Mouse (Mus musculus): ENCODE data around the gene Kcnh4. TPM values are rescaled to one million over a fixed set of nuclear protein-coding genes. Genes with fewer than 3 reads are reported as not detected.
"Not testable (repeated sequence)": the region's sequence is repeated elsewhere in the genome, so short reads cannot be mapped to it uniquely, and the experiment has no call there.

Gene Kcnh4
- total RNA-seq (2017): not detected in 3 replicates

GRCm38 (mm10) chr11:100759611-100760233 lies at the start of gene Kcnh4:
TSS of gene Kcnh4 (minus strand) at chr11:100759942.
- peak; percentile 70 for ATAC-seq (replicated peaks; ENCODE audit: insufficient number of reproducible peaks, low FRiP score, low TSS enrichment, poor library complexity, severe bottlenecking)

- ATAC-seq (replicated peaks; ENCODE audit: insufficient number of reproducible peaks, low FRiP score, low TSS enrichment, poor library complexity, severe bottlenecking): no peak
Observed at GRCm38 (mm10) chr11:100806380-100807305, 46.9 kb upstream of the Kcnh4 start.

- no peak for ATAC-seq (replicated peaks; ENCODE audit: insufficient number of reproducible peaks, low FRiP score, low TSS enrichment, poor library complexity, severe bottlenecking)
Observed at GRCm38 (mm10) chr11:100805535-100805934, 45.8 kb upstream of the Kcnh4 start.

- ATAC-seq (replicated peaks; ENCODE audit: insufficient number of reproducible peaks, low FRiP score, low TSS enrichment, poor library complexity, severe bottlenecking): peak; percentile 55
Observed at GRCm38 (mm10) chr11:100804409-100804808, 44.7 kb upstream of the Kcnh4 start.

GRCm38 (mm10) chr11:100799426-100799825 lies 39.7 kb upstream of the Kcnh4 start:
- ATAC-seq (replicated peaks; ENCODE audit: insufficient number of reproducible peaks, low FRiP score, low TSS enrichment, poor library complexity, severe bottlenecking): no peak

- no peak for ATAC-seq (replicated peaks; ENCODE audit: insufficient number of reproducible peaks, low FRiP score, low TSS enrichment, poor library complexity, severe bottlenecking)
Observed at GRCm38 (mm10) chr11:100796585-100796984, 36.8 kb upstream of the Kcnh4 start.

- ATAC-seq (replicated peaks; ENCODE audit: insufficient number of reproducible peaks, low FRiP score, low TSS enrichment, poor library complexity, severe bottlenecking): no peak
Observed at GRCm38 (mm10) chr11:100795386-100795785, 35.6 kb upstream of the Kcnh4 start.

- no peak for ATAC-seq (replicated peaks; ENCODE audit: insufficient number of reproducible peaks, low FRiP score, low TSS enrichment, poor library complexity, severe bottlenecking)
Observed at GRCm38 (mm10) chr11:100791457-100792049, 31.8 kb upstream of the Kcnh4 start.

GRCm38 (mm10) chr11:100790644-100791043 lies 30.9 kb upstream of the Kcnh4 start:
- ATAC-seq (replicated peaks; ENCODE audit: insufficient number of reproducible peaks, low FRiP score, low TSS enrichment, poor library complexity, severe bottlenecking): not testable (repeated sequence)

GRCm38 (mm10) chr11:100789702-100790101 lies 30.0 kb upstream of the Kcnh4 start:
- ATAC-seq (replicated peaks; ENCODE audit: insufficient number of reproducible peaks, low FRiP score, low TSS enrichment, poor library complexity, severe bottlenecking): no peak

GRCm38 (mm10) chr11:100785774-100786173 lies 26.0 kb upstream of the Kcnh4 start:
- ATAC-seq (replicated peaks; ENCODE audit: insufficient number of reproducible peaks, low FRiP score, low TSS enrichment, poor library complexity, severe bottlenecking): no peak

GRCm38 (mm10) chr11:100784286-100784685 lies 24.5 kb upstream of the Kcnh4 start:
- ATAC-seq (replicated peaks; ENCODE audit: insufficient number of reproducible peaks, low FRiP score, low TSS enrichment, poor library complexity, severe bottlenecking): no peak

GRCm38 (mm10) chr11:100782568-100782967 lies 22.8 kb upstream of the Kcnh4 start:
- ATAC-seq (replicated peaks; ENCODE audit: insufficient number of reproducible peaks, low FRiP score, low TSS enrichment, poor library complexity, severe bottlenecking): no peak

GRCm38 (mm10) chr11:100781763-100782475 lies 22.2 kb upstream of the Kcnh4 start:
- no peak for ATAC-seq (replicated peaks; ENCODE audit: insufficient number of reproducible peaks, low FRiP score, low TSS enrichment, poor library complexity, severe bottlenecking)

GRCm38 (mm10) chr11:100780247-100780646 lies 20.5 kb upstream of the Kcnh4 start:
- no peak for ATAC-seq (replicated peaks; ENCODE audit: insufficient number of reproducible peaks, low FRiP score, low TSS enrichment, poor library complexity, severe bottlenecking)

- ATAC-seq (replicated peaks; ENCODE audit: insufficient number of reproducible peaks, low FRiP score, low TSS enrichment, poor library complexity, severe bottlenecking): no peak
Observed at GRCm38 (mm10) chr11:100778069-100778468, 18.3 kb upstream of the Kcnh4 start.

GRCm38 (mm10) chr11:100775921-100776320 lies 16.2 kb upstream of the Kcnh4 start:
- 0 out of 2 replicates have a peak, but pooled peaks have one; percentile 32 for ATAC-seq (replicated peaks; ENCODE audit: insufficient number of reproducible peaks, low FRiP score, low TSS enrichment, poor library complexity, severe bottlenecking)

GRCm38 (mm10) chr11:100774261-100774660 lies 14.5 kb upstream of the Kcnh4 start:
- ATAC-seq (replicated peaks; ENCODE audit: insufficient number of reproducible peaks, low FRiP score, low TSS enrichment, poor library complexity, severe bottlenecking): no peak
